Mouse (Mus musculus) embryonic facial prominence, embryonic 10.5 days (tissue): ENCODE data around the gene Rhbg. TPM values are rescaled to one million over a fixed set of nuclear protein-coding genes. Genes with fewer than 3 reads are reported as not detected.

ENCODE experiments used
- DNase-seq: peaks from one replicate; pipeline ENCODE4 v3.0.0-alpha.2; 2017; ENCODE audit warnings: low spot score
- H3K27ac ChIP-seq: fragments of 300-500 bp; sonication (generic); replicated peaks from 2 replicates; pipeline ENCODE4 v1.5.1; 2016; ENCODE audit warnings: mild to moderate bottlenecking
- H3K27me3 ChIP-seq: fragments of 300-500 bp; sonication (generic); replicated peaks from 2 replicates; pipeline ENCODE4 v1.6.1; 2016; ENCODE audit warnings: low read depth, mild to moderate bottlenecking; ENCODE audit not compliant: poor library complexity, severe bottlenecking
- H3K36me3 ChIP-seq: fragments of 300-500 bp; sonication (generic); replicated peaks from 2 replicates; pipeline ENCODE4 v1.6.1; 2016; ENCODE audit warnings: mild to moderate bottlenecking, moderate library complexity
- H3K4me1 ChIP-seq: fragments of 300-500 bp; sonication (generic); 2 replicates; pipeline ENCODE4 v1.6.1; 2016
- H3K4me3 ChIP-seq: fragments of 300-500 bp; sonication (generic); 2 replicates; pipeline ENCODE4 v1.5.1; 2016; ENCODE audit warnings: mild to moderate bottlenecking, moderate library complexity
- H3K9me3 ChIP-seq: fragments of 300-500 bp; sonication (generic); 2 replicates; pipeline ENCODE4 v1.6.1; 2016; ENCODE audit warnings: mild to moderate bottlenecking
- WGBS: fragments of 180-500 bp; shearing (Covaris S2); methylation state at CpG from one replicate; pipeline ENCODE4 v1.1.7; 2016; 5-methylcytosine and 5-hydroxymethylcytosine counted together
- polyA plus RNA-seq: library from polyadenylated mRNA; unstranded; fragments of >200 nt; fragmentation: Nextera tagmentation; extraction: Ambion mirVana; gene quantifications from 2 replicates; pipeline ENCODE4 v1.2.1, GENCODE M21; 2016

The Rhbg gene
- polyA plus RNA-seq, 1 experiment from 2014 or later, result 0.17 TPM

- H3K27ac ChIP-seq, result no peak overlapping the region
These were observed 6.1 kb downstream of the Rhbg start for GRCm38 (mm10) chr3:88248406-88248805.

GRCm38 (mm10) chr3:88247666-88248065 is 6.8 kb downstream of the Rhbg start:
- H3K27ac ChIP-seq, result no peak overlapping the region
- H3K36me3 ChIP-seq, result no peaks in the 10 kb centered on the region
- no peak for DNase-seq
- 74% methylated on average over 9 of the region's 9 CpGs for WGBS
- H3K4me1 ChIP-seq, result peaks cover 21% of the 10 kb centered on the region; the same call in 1 of the 2 replicates
- H3K27me3 ChIP-seq, result peaks cover 74% of the 10 kb centered on the region
- H3K9me3 ChIP-seq, result no peaks in the 10 kb centered on the region
- no peak overlapping the region for H3K4me3 ChIP-seq

More at GRCm38 (mm10) chr3:88248406-88248805, 6.1 kb downstream of the Rhbg start:
- peaks cover 74% of the 10 kb centered on the region for H3K27me3 ChIP-seq
- no peaks in the 10 kb centered on the region for H3K36me3 ChIP-seq
- no peak for DNase-seq
- no peak overlapping the region for H3K4me3 ChIP-seq
- H3K4me1 ChIP-seq, result peaks cover 15% of the 10 kb centered on the region; the same call in 1 of the 2 replicates
- 71% methylated on average over 11 of the region's 11 CpGs for WGBS
- no peaks in the 10 kb centered on the region for H3K9me3 ChIP-seq

GRCm38 (mm10) chr3:88245811-88246210 is 8.7 kb downstream of the Rhbg start:
- H3K27me3 ChIP-seq, result peaks cover 80% of the 10 kb centered on the region

DNA sequence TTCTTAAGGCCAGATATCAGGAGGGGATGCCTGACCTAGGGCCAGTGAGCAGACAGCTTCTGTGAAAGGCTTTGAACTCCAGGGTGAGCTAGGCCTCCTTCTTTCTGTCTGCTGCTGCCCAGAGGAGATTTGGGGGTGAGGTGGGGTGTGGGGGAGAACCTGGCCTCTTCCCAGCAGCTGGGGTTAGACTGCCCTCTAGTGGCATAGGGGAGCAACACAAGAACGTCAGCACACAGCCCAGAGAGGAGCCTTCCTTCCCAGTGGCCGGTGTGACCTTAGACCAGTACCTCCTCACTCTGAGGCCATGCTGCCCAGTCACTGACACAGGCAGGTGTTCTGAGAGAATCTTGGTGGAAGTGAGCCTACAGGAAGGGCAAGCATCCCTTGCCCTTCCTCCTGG is 10.4 kb downstream of the Rhbg start:
- Histone ChIP-seq H3K36me3 (no peaks in the 10 kb centered on the region), H3K4me1 (peaks cover 44% of the 10 kb centered on the region), H3K4me3 (no peak overlapping the region), H3K9me3 (no peaks in the 10 kb centered on the region), H3K27me3 (peaks cover 98% of the 10 kb centered on the region), H3K27ac (no peak overlapping the region)
- DNase-seq, result peak; percentile 66
- 13% methylated on average over 2 of the region's 2 CpGs for WGBS

More at GRCm38 (mm10) chr3:88245811-88246210, 8.7 kb downstream of the Rhbg start:
- H3K27ac ChIP-seq, result no peak overlapping the region
- 20% methylated on average over 13 of the region's 13 CpGs for WGBS
- no peaks in the 10 kb centered on the region for H3K36me3 ChIP-seq
- no peak overlapping the region for H3K4me3 ChIP-seq
- peak; percentile 82 for DNase-seq
- H3K4me1 ChIP-seq, result peaks cover 37% of the 10 kb centered on the region
- no peaks in the 10 kb centered on the region for H3K9me3 ChIP-seq

- Histone ChIP-seq H3K27ac (no peak overlapping the region), H3K4me3 (no peak overlapping the region)
These were observed 12.0 kb downstream of the Rhbg start for GRCm38 (mm10) chr3:88242531-88242930.

DNA sequence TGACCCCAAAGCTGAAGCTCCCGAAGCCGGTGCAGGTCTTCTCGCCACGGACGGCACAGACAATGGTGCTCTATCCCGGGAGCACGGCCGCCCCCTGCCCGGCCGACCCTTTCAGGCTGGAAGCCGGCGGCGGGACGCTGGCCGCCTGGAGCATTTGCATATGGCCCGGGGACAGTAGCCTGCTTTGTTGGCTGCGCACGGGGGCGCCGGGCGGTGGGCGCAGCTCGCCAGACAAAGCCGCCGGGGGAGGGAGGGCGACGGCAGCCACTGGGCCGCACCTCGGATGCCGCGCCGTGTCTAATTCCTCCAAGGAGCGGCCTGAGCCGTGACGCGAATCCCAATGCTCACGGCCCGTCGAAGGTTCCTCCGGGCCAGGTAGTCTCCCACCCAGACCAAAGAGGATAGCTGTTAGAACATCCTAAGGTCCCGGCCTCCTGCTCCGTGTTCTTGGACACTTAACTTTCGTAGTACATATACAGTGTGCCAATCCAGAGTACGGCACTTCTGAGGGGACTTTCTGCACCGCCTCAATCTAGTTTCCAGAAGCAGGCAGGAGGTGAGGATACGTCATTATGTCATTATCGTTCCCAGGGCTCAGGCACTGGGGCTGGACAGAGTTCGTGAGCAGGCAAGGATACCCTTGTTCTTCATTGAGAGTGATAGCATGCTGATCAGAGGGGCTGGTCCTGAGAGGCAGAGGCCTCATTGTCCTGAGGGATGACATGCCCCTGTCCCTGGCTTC is 13.3 kb downstream of the Rhbg start:
- no peaks in the 10 kb centered on the region for H3K9me3 ChIP-seq
- peaks cover 100% of the 10 kb centered on the region for H3K27me3 ChIP-seq
- H3K27ac ChIP-seq, result peak overlapping the region; percentile 67
- 2% methylated on average over 48 of the region's 48 CpGs for WGBS
- peak overlapping the region; percentile 50 for H3K4me3 ChIP-seq
- peaks cover 60% of the 10 kb centered on the region for H3K4me1 ChIP-seq
- no peaks in the 10 kb centered on the region for H3K36me3 ChIP-seq
- peak; percentile 65 for DNase-seq

More at GRCm38 (mm10) chr3:88242531-88242930, 12.0 kb downstream of the Rhbg start:
- 2% methylated on average over 13 of the region's 13 CpGs for WGBS
- no peaks in the 10 kb centered on the region for H3K36me3 ChIP-seq
- peak; percentile 81 for DNase-seq
- peaks cover 100% of the 10 kb centered on the region for H3K27me3 ChIP-seq
- H3K9me3 ChIP-seq, result no peaks in the 10 kb centered on the region
- peaks cover 47% of the 10 kb centered on the region for H3K4me1 ChIP-seq

DNA sequence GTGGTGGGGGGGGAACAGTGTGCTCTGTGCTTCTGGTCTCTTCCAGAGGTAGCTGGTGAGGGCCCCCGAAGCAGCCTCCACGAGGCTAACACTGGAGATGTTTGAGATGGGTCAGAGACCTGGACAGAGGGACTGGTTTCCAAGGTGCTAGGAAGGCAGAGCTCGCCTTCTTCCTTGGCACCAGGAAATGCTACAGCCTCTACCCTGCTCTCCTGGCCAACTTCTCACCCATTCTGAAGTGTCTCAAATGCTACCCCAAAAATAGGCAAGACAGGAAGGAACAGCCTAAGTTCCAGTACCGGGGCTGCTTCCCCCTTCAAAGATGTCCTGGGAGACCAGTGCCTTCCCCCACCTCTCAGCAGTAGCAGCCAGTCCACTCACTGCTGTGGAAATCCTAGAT is 15.1 kb downstream of the Rhbg start:
- H3K4me3 ChIP-seq, result no peak overlapping the region
- no peaks in the 10 kb centered on the region for H3K9me3 ChIP-seq
- peaks cover 100% of the 10 kb centered on the region for H3K27me3 ChIP-seq
- WGBS, result 55% methylated on average over 4 of the region's 4 CpGs
- peaks cover 68% of the 10 kb centered on the region for H3K4me1 ChIP-seq
- no peaks in the 10 kb centered on the region for H3K36me3 ChIP-seq
- peak overlapping the region; percentile 48; the same call in 1 of the 2 replicates for H3K27ac ChIP-seq
- DNase-seq, result no peak

DNA sequence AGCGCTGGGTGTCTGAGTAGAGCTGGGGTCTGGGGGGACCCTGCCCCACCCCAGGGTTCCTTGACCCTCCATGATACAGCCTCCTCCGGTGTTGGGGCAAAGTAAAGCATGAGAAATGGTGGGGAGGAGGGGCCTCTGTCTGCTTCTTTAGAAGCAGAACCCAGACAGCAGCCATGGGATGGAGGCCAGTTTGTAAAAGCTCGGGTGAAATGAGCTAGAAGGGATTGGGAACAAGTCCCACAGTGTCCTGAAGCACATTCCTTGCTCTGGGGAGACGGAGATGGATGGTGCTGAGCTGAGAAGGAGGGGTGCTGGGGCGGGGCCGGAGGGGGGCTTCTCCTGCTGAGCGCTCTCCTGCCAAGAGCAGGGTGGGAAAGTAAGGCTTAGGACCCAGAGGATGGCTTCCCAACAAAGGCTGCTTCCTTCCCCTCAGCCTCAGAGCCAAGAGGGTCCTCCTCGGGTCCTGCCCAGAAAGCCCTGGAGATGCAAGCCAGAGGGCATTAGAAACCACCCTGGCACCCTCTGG is 15.6 kb downstream of the Rhbg start:
- WGBS, result 35% methylated on average over 8 of the region's 8 CpGs
- H3K4me3 ChIP-seq, result no peak overlapping the region
- no peaks in the 10 kb centered on the region for H3K36me3 ChIP-seq
- no peaks in the 10 kb centered on the region for H3K9me3 ChIP-seq
- peak overlapping the region; percentile 48; the same call in 1 of the 2 replicates for H3K27ac ChIP-seq
- DNase-seq, result no peak
- H3K27me3 ChIP-seq, result peaks cover 100% of the 10 kb centered on the region
- H3K4me1 ChIP-seq, result peaks cover 71% of the 10 kb centered on the region

DNA sequence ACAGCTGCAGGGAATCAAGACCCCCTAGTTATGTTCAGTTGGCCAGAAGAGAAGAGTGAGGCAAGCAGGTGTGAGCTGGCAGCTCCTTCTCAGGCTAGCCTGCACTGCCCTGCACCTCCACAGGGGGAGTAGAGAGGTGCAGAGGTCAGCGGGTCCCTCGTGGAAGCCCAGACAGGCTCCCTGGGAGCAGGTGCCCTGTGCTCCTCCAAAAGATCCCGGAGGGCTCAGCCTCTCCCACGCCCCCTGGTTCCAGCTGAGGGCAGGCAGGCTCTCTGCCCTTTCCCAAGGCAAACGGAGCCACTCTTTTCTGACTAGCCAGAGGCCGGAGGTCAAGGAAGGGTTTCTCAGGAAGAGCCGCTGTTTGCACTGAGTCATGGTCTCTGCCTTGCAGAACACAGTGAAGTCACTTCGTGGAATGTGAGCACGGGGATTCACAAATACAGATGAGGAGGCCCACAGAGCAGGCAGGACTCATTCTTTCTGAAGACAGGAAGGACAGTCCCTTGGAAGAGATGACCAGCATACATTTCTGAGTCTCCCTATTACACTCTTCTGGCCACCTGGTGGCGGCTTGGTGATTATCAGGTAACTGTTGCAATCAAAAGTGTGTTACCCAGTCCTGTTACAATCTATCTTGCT is 16.8 kb downstream of the Rhbg start:
- Histone ChIP-seq H3K4me1 (peaks cover 73% of the 10 kb centered on the region), H3K4me3 (0 out of 2 replicates have a peak overlapping the region, but pooled peaks have one; percentile 2), H3K27me3 (peaks cover 100% of the 10 kb centered on the region), H3K27ac (0 out of 2 replicates have a peak overlapping the region, but pooled peaks have one; percentile 4), H3K36me3 (no peaks in the 10 kb centered on the region), H3K9me3 (no peaks in the 10 kb centered on the region)
- DNase-seq, result peak; percentile 69
- 6% methylated on average over 10 of the region's 10 CpGs for WGBS

GRCm38 (mm10) chr3:88237161-88237555 is 17.4 kb downstream of the Rhbg start:
- DNase-seq, result no peak
- Histone ChIP-seq H3K4me3 (no peak overlapping the region), H3K27me3 (peaks cover 100% of the 10 kb centered on the region), H3K9me3 (no peaks in the 10 kb centered on the region), H3K4me1 (peaks cover 72% of the 10 kb centered on the region), H3K36me3 (no peaks in the 10 kb centered on the region), H3K27ac (peak overlapping the region; percentile 6; the same call in 1 of the 2 replicates)
- WGBS, result 9% methylated on average over 6 of the region's 6 CpGs

DNA sequence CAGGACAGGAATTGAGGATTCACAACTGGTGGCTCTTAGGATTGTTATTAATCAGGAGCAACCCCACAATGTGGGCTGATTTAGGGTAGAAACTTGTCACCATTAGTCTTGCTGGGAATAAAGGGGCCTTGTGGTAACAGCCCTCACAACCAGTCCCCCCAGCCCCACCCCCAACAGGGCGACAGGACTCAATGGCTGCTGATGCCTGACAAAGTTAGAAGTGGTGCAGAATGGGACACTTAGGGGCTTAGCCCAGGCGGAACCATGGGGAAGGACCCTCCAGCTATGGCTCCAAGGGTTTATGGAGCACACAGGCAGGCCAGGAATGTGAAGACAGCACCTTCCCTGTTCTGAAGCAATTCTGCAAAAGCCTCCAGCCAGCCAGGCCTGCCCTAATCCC is 18.9 kb downstream of the Rhbg start:
- Histone ChIP-seq H3K36me3 (no peaks in the 10 kb centered on the region), H3K4me3 (no peak overlapping the region), H3K9me3 (no peaks in the 10 kb centered on the region), H3K4me1 (peaks cover 74% of the 10 kb centered on the region), H3K27me3 (peaks cover 100% of the 10 kb centered on the region), H3K27ac (no peak overlapping the region)
- WGBS, result 20% methylated on average over 2 of the region's 2 CpGs
- DNase-seq, result no peak

- peaks cover 100% of the 10 kb centered on the region for H3K27me3 ChIP-seq
- H3K4me1 ChIP-seq, result peaks cover 75% of the 10 kb centered on the region
- 10% methylated on average over 3 of the region's 3 CpGs for WGBS
These were observed 19.3 kb downstream of the Rhbg start for GRCm38 (mm10) chr3:88235216-88235615.

More at GRCm38 (mm10) chr3:88235216-88235615, 19.3 kb downstream of the Rhbg start:
- no peak overlapping the region for H3K4me3 ChIP-seq
- no peaks in the 10 kb centered on the region for H3K9me3 ChIP-seq
- H3K36me3 ChIP-seq, result no peaks in the 10 kb centered on the region
- peak; percentile 48 for DNase-seq
- H3K27ac ChIP-seq, result no peak overlapping the region
